Mouse (Mus musculus) C2C12 (cell line): ENCODE data around the gene Fcrls.

Experiments used
- CTCF ChIP-seq: IDR thresholded peaks from one replicate; pipeline ENCODE4 v1.5.1; 2011; ENCODE audit not compliant: control insufficient read depth, insufficient read depth, insufficient read length
- FOSL1 ChIP-seq: IDR thresholded peaks from one replicate; pipeline ENCODE4 v1.8.0; 2011; ENCODE audit warnings: mild to moderate bottlenecking, low read length; ENCODE audit not compliant: poor library complexity, insufficient read depth, severe bottlenecking
- MAX ChIP-seq: IDR thresholded peaks from one replicate; pipeline ENCODE4 v1.6.1; 2011; ENCODE audit warnings: mild to moderate bottlenecking, control low read depth
- MYOD1 ChIP-seq: IDR thresholded peaks from one replicate; pipeline ENCODE4 v1.6.1; 2011; ENCODE audit warnings: low read depth; ENCODE audit not compliant: control insufficient read depth, insufficient read length
- MYOG ChIP-seq: IDR thresholded peaks from one replicate; pipeline ENCODE4 v1.6.1; 2011; ENCODE audit not compliant: control insufficient read depth, insufficient read length; ENCODE audit errors: extremely low read depth
- USF1 ChIP-seq: IDR thresholded peaks from one replicate; pipeline ENCODE4 v1.6.1; 2011; ENCODE audit warnings: low read depth, mild to moderate bottlenecking, control low read depth, moderate library complexity

GRCm38 (mm10) chr3:87274372-87274771, 10.8 kb upstream of the Fcrls start:
- TF ChIP-seq MYOG (no peak), CTCF (no peak), MYOD1 (no peak), MAX (no peak), USF1 (no peak), FOSL1 (no peak)
